Mouse (Mus musculus) testis, adult 2 months (tissue): Measurements from ENCODE around the gene Fli1.

Experiments
- CTCF ChIP-seq: fragments of 200-500 bp; IDR thresholded peaks from 2 replicates; pipeline ENCODE4 v1.5.1; 2012; ENCODE audit warnings: low read depth, mild to moderate bottlenecking, inconsistent platforms, low read length, moderate library complexity; ENCODE audit not compliant: control insufficient read depth, insufficient read depth, insufficient replicate concordance
- POLR2A ChIP-seq: fragments of 200-500 bp; IDR thresholded peaks from 2 replicates; pipeline ENCODE4 v1.6.1; 2012; ENCODE audit warnings: low read depth, mild to moderate bottlenecking, inconsistent platforms, low read length, moderate library complexity; ENCODE audit not compliant: control insufficient read depth

DNA sequence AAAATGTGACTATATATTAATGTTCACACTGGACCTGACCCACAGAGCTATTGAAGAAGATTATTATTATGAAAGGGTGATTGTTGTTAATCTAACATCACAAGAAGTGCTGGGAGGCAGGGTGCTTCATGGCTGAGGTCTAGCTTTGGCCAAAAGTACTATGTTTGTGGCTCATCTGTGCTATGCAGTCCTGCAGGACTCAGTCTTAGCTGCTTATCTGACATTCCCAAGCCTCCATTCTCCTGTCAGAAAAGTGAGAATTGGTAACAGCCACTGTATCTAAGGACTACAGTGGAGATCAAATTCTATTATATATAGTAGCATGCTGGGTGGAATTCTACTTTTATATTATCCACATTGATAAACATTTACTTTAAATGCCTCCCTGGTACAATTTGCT is 16.8 kb upstream of the Fli1 start:
- TF ChIP-seq CTCF = no peak
- TF ChIP-seq POLR2A = no peak
